Mouse (Mus musculus) lung, adult 18-20 months (tissue): ENCODE measurements at regions not wholly inside any gene's neighbourhood (a gene's known extent, or its start where the extent isn't known, plus 50 kb on each side); places are given as distances from the start of the nearest gene placed in this dataset.

Experiments
- DNase-seq, 2 experiments: peaks; one replicate each; pipeline ENCODE4 v3.0.0; 2022; ENCODE audit warnings: mixed read lengths in 2 of 2

DNA sequence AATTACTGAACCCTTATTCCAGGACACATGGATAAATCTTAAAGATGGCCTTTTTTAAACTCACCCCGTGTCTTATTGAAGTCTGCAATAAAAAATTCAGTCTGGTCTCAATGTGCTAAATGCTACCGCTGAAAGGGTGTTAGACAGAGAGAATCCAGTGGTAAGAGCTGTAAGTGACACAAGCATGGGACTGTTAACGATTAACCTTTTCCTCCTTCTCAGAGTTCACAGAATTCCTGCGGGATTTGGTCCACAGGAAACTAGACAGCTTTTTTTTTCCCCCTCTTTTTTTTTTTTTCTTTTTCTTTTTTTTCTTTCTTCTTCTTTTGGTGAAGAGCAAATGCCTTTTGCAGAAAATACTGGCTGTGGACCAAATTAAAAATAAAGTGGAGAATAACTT, 72.0 kb upstream of the Atp5g3 start:
- no peak for DNase-seq

DNA sequence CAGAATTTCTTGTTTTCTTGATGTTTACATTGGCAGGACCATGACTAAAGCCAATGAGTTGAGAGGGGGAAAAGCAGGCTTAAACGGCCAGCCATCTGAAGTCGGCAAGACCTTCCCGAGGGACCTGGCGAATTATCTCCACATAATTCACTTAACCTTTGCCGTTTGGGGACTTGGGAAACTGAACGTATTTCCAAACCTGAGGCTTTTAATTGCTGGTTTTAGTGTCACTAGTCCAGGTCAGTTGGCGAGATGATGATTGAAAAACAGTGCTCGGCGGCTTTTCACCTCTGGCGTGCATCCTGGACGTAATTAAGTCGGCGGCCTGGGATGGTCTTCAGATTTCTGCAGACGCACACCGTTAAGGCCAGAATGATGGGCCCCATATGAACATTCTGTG, 66.9 kb upstream of the Atp5g3 start:
- no peak for DNase-seq

DNA sequence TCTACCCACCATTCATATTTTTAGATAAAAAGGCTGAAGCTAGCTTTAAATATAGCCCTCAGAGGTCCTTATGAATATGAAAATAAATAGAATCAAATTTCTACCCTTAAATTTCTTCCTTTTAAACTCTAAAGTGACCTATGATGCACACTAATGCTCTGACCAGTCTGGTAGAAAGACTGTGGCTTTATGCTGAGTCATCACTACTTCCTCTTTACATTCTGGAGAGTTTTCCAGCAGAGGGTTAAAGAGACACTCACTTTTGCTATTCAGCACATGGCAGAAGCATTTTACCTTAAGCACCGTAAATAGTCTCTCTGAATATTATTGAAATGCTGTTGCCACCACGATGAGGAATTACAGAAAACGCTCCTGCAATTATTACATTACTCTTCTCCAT, 62.6 kb upstream of the Atp5g3 start:
- DNase-seq = no peak

DNA sequence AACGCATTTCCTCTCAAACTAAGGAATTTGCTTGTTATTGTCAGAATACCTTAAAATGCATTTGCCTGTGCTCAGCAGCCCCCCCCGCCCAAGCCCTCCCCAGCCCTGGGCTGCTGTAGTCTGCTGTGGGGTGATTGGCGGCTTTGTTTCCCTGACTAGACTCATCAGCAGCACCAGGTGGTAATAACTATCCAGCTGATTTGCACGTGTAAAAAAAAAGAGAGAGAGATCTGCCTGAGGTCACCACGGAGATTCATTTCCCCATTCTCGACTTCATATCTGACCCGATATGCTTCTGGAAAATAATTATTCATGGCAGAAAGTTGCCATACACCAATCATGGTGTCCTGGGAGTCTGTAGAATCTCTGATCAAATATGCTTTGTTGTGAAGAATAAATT, 56.5 kb upstream of the Atp5g3 start:
- no peak for DNase-seq

DNA sequence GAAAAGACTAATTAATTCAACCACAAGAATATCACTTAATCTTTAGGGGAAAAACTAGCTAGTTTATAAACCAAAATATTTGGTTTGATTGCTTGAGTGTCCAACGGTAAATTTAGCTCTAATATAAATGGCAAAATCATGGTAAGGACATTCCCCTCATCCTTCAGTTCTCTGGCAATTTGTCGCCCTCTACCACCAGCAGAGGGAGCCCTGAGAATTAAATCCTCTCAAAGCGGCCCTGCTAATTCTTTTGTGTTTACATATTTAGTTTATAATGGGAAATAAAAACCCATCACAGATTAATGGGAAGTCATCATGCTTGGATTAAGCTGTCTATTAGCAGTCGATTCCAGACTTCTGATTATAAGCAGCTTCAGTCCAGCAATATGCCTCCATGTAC, 54.5 kb upstream of the Atp5g3 start:
- DNase-seq = peak in 1 of 2 experiments; percentile 5
